Mouse (Mus musculus) ovary, postnatal 10 days (tissue): ENCODE measurements around the gene Spaca7.
"Not testable (repeated sequence)": the region's sequence is repeated elsewhere in the genome, so short reads cannot be mapped to it uniquely, and the experiment has no call there.

Experiments
- DNase-seq: peaks from one replicate; pipeline ENCODE4 v3.0.0; 2022; ENCODE audit warnings: low spot score

Spaca7 gene

DNA sequence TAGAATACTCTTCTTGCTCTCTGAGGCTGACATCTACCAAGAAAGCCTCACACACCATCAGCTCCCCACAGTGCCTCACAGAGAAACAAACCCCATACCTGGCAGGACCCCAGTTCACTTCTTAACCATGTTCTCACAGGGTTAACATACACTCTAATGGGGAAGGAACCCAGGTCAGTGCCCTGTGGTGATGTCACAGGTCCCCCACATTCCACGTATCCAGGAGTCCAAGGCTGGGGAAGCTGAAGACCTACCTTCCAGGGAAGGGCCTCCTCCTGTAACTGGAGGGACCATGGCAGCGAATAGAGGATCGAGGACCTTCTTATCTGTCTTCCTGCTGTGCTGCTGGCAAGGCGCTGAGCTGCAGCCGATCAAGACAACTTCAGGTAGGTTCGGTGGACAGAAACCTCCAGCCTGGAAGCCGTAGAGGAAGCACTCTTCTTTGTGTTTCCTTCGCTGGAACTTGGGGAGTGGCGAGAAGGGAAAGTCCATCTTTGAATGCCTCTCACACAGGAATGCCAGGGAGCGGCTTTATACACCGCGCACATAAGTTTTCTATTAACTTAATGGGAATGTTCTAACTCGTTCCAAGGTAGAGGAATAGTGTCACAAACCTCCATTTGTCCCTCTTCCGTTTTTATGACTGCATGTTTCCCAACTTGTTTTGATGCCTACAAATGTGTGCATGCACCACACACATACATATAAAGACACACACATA, at the start of gene Spaca7:
Spaca7 (plus strand) TSS at position 216 of the 721 bp plus-strand sequence.
- DNase-seq = no peak

DNA sequence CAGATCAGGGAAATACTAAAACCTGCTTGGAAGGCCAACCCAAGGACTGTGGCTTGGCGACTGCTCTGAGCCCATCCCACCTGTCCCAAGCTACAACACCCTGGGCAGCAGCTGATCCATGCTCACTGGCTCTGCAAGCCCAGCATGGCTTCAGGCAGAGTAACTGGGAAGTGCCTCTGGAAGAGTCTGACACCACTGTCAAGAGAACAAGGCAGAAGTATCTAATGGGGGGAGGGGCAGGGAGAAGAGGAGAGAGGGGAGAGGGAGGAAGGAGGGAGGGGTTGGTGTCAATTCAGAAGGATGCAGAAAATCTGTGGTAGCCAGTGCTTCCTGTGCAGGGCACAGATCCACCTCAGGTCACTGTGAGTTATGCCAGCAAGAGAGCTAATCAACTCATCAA, 48.5 kb upstream of the Spaca7 start:
- DNase-seq = no peak

DNA sequence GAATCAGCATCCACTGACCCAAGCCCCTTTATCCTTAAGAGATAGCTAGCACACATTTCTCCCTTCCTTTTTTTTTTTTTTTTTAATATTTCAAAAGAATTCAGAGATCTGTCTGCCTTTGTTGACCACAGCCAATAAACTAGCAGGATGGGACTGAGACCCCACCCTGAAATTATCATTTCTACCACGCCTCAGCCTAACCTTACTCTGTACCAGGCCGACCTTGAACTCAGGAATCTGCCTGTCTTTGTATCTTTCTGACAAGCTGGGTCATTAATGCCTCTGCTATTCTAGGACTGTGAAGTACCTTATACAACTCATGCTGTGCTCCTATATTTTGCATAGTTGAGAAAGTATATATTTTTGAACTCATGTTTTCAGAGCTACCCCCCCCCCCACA, 44.2 kb upstream of the Spaca7 start:
- no peak for DNase-seq

DNA sequence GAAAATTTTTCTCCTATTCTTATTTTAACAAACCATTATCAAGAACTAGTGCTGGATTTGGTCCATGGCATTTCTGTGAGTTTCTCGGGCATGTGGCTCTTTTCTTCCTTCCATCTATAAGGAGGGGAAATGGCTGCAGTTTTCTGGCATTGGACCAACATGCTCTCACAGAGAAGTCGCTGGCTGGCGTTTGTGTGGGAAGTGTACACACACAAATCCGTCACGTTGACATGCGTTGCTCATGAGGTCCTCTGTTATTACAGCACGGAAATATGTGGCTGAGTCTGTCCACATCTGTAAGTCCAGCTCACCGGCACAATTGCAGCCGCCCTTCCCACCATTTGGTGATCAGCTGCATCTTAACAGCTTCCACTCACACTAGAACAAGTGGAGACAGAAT, 37.2 kb upstream of the Spaca7 start:
- DNase-seq = no peak

DNA sequence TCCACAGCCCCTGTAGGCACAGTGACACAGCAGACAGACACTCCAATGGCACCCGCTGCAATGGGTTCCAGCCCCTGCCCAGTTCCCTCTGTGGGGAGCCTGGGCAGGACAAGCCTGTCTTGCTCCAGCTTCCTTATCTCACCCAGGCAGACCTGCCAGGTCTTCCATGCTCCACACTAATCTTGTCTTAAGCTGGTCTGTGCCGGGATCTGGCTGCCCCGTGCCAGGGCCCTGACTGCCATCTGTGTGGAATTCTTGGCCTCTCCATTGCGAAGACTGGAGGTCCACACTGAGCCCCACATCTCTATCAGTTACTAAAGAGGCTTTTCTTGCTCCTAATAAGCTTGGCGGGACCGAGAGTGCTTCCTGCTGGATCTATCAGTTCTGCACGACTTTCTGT, 36.5 kb upstream of the Spaca7 start:
- no peak for DNase-seq

DNA sequence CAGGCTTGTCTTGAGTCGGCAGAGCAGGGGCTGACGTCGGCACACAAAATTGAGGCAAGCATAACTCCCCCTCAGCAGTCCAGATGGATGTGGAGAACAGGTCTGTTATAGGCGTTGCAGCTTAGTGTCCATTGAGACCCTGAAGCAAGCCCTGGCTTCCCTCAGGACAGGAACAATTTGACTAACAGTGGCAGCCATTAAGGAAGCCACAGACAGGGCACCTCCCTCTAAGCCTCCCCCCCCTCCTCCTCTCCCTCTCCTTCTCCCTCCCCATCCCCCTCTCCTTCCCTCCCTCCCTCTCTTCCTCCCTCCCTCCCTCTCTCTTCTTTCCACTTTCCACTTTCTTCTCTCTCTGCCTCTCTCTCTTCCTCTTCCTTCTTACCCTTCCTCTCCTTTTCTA, 27.6 kb upstream of the Spaca7 start:
- DNase-seq = no peak

DNA sequence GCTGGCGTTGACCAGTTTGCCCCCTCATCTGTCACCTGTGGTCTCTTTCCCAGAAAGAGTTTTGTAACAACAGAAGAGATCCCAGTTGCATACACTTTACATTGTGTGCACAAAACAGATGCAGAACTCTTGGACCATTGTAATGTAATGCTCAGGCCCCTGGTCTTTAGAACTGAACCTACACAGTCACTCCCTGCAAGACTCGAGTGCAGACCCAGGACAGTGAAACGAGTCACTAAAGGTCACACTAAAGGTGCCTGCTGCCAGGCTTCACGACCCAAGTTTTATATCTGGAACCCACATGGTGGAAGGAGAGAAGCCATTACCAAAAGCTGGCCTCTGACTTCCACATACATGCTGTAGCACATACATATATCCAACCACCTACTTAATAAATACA, 27.2 kb upstream of the Spaca7 start:
- no peak for DNase-seq

DNA sequence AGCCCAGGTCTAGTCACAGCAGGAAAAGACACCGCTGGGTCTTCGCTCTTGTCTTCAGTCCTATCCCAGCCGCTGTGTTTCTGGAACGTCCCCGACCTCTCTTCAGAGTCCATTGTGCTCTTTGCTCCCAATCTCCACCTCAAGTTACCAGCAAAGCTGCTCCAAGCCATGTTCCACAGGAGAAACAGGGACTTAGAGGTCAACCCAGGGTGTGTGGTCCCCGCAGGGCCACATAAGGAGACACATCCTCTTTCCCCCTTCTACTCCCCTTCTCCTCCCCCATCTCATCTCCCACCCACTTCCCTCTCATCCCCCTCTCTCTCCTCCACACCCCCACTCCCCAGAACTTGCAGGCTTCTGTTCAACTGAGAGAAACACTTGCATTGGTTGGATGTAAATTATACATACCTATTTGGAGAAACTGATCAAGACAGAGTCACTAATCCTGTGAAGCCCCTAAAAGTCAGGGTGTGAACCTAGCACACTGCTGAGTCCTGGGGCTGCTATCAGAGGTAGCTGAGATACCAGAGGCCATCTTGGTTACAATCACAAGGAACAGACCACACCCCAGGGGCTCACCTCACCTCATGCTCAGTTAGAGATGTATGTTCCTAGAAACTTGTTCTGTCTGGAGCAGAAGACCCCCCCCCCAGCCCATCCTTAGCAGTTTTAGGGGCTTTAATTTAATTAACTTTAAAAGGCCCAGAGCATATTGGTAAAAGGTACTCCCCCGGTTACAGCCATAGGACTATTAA, 25.2 kb upstream of the Spaca7 start:
- DNase-seq = no peak

DNA sequence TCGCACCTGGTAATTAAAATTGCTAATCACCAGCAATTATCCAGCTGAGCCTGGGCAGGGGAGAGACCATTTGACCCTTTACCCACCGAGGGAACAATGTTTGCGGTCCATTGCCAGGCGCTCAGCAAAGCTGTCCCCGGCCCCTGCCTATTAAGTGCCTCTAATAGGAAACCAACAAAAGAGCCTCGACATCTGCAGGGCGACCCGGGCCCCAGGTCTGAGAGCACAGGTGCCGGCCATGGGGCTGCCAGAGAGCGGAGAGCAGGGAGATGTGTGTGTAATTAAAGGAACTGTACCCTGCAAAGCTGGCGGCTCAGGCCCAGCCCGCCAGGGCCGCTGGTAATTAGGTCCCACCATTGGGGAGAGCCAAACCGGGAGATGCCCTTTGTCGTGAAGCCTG, 24.6 kb upstream of the Spaca7 start:
- DNase-seq = no peak

DNA sequence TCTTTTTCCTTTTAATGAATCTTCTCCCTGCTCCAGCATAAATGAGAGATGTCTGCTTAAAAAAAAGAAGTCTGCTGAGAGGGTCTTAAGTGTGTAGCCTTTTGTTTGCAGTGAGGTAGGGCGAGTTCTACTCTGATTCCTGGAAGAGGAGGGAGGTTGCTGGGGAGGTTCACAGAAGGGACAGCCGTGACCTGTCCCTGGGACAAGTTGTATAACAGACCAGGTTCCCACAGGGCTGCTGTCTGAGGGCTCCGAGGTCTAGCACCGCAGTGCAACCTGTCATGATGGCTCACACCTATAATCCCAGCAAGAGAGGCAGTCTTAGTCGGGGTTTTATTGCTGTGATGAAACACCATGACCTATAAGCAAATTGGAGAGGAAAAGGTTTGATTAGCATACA, 24.1 kb upstream of the Spaca7 start:
- no peak for DNase-seq

DNA sequence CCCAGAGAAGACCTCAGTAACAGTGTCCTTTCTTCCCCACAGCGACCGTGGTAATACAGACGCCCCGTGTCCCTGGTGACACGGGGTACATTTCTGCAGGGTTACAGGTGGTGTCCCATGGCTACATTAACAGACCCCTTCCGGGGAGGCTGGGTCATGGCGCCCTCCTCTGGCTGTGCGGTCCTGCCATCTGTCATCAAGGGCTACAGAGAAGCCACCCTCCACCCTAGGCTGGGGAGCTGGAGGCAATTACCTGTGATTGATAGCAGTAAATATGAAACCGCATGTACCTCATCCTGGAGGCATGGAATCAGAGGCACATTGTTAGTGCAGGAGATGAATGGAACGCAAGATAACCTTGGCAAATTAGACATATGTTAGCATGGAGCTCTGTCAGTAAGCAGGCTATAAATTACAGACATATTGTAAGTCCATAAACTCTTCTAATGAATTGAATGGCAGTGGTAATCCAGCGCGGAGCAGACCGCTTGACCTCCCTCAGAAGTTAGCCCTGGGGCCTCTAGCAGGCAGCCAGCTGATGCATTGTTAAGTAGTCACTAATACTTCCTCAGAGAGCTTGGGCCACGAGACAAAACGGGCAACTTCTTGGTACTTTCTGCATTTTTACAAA, 17.2 kb upstream of the Spaca7 start:
- no peak for DNase-seq

DNA sequence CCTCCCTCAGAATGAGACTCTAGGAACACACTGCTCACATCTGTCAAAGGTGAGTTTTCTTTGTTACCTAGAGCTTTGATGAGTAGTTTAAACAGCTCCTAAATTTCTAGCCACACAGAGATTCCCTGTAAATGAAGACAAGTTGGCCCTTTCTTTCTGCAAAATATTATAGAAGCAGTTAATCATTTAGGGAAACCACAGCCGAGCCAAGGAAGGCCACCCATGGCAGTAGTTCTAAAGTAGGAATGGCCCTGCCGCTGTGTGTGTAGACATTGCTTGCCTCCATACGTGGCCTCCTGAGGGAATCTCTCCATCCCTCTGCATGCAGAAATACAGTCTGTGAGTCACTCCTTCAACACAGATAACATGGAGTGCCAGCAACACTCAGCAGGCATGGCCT, 14.0 kb upstream of the Spaca7 start:
- no peak for DNase-seq

DNA sequence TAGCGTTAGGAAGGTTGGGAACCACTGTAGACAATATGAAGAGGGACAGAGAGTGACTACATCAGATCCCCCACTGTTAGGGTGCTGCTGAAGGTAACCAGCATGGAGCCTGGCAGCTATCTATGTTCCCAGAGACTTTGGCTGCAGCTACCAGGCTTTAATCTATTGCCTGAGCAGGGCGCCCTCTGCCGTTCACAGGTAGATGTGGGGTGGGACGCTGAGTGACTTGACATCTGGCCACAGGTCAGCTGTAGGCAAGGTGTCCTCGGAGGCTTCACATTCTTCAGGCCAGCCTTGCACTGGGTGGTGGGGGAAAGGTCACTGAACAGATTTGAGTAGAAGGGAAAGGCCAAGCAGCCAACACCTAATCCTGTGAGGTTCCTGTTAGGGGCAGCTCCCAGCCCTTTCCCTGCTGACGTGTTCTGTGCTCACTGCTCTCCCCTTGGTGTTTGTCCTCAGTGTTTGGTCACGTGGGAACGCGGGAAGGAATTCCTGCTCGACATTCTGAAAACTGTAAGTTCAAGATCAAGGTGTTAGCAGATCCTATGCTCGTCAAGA, 11.3 kb upstream of the Spaca7 start:
- DNase-seq = peak; percentile 17

DNA sequence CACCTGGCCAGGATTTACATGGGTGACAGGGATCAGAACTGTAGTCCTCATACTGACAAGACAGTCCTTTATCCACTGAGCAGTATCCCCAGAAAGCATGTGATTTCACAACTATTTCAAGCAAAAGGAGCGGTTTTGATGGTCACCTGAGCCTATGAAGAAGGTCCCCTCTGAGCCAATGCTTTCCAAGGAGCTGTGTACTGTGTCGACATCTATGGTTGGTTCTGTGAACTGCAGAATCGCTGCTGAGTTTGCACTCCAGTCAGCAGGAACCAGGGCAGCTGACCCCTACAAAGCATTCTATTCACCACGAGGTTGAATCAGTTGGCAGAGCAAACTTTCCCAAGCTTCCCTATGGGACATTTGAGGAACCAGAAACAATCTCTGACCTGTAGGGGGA, 8.5 kb upstream of the Spaca7 start:
- no peak for DNase-seq

DNA sequence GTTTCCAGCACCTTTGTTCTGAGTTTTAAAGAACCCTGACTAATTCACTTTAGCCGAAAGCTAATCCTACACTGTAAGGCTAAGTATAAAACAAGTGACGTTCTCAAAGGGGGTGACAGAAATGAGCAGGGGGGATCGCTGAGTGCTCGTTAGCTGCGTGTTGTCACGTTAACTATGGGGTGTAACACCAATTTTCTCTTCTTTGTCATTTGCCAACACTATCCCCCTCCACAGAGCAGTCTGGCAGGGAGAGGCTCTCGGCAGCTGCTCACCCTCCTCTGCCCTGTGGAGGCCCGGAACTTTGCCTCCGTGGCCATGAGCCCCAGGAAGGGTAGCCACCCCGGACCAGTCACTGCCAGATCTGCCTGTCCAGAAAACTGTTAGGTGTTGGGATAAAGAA, 7.3 kb upstream of the Spaca7 start:
- DNase-seq = no peak

DNA sequence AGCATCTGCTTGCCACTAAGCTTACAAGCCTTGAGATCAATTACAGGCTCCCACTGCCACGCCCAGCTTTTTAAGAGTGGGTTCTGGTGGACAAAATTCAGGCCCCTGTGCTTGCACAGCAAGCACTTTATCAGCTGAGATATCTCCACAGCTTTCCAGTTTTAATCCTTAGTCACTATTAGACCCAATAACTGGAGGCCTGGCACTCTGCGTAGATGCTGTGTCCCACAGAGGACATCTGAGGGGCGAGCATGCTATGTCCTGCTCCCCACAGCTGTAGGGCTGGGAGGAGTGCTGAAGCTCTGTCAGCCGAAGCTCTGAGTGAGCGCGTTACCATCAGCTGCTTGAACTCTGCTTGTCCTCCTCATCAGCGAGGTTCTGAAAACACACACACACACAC, 6.3 kb upstream of the Spaca7 start:
- DNase-seq = no peak

DNA sequence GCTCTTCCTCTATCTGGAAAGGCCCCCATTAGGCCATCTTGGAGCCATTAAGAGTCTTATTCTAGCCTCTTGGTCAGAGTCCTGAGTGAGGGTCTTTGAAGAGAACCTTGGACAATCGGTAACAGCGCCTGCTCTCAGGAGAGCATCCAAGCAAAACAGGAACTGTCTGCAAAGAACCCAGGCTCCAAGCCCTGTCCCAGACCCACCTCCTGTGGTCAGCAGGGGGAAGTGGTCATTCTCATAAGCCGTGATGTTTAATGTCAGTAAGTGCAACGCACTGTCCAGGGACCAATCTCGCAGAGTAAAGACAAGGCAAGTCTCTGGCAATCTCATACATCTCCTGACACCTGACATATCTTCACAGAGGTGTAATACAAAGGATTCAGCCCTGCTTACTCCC, 3.2 kb downstream of the Spaca7 start:
- DNase-seq = no peak

DNA sequence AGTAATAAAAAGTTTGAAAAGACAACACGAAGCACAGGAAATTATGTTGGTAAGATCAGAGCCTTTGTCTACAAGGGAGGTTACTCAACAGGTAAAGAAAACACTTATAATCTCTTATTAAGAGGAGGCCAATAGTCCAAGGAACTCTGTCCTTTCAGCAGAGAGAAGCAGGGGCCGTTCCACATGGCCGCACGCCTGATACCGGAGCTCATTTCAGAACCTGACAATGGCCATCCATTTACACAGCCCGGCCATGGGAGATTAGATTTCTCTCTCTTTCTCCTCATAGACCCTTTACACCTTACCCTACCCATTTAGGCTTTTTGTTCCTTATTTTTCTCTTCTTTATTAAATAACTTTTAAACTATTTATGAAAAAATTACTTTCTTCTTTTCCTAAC, 3.9 kb downstream of the Spaca7 start:
- DNase-seq = no peak

DNA sequence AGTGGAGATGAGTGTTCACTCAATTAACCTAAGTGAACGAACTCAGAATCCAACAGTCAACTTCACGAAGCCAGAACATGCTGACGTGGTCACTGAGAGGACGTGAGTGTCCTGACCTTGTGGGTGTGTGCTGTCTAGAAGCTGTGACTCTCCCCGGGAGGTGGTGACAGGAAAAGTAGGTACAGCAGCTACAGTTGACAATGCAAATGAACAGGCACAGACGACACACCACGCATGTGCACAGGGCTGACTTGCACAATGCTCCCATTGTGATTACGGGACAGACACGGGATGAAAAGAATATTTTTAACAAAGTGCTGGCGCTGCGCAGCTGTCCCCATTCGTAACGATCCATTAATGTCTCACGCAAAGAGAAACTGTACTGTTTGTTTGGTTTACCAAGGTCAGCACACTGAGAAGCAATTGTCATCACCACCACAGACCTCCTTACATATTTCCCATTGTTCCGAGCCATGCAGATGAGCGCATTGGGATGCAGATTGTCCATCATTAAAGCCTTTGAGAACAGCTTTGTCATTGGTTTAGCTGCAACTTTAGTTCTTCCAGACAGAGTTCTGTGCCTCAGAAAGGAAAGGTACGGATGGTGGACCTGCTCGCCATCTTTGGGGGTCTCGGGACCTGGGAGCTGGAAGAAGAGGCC, 6.6 kb downstream of the Spaca7 start:
- DNase-seq = not testable (repeated sequence)

DNA sequence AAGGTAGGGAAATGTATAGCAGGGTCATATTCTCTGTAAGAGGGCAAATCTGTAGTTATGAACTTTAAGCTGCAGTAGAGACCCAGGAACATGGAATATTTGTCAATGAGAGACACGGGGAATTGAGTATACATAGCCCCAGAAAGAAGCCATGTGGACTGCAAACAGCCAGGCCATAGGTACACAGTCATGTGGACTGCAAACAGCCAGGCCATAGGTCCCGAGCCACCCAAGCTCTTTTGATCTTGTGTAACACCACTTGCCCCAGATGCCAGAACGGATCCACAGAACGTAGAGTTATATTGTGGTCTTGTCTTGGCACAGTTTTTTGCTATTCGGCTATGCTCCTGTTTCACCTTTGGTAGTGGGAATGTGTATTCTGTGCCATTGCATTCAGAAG, 11.0 kb downstream of the Spaca7 start:
- DNase-seq = no peak

DNA sequence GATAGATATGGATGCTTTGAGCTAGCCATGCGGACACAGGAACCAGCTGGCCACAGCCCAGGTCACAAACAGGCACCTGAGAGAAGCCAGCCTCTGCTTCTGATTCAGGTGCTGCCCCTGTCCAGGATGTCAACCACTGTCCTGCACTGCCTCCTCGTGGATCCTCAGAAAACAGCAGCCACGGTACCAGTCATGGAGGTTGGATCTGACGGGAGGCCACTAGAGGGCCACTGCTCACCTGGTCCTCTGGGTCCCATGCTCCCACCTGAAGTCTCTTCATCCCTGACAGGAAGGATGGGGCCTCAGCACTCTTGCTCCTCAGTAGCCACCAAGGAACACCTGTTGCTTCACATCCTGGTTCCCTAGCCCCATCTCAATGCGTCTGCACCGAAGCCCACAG, 34.4 kb downstream of the Spaca7 start:
- peak; percentile 52 for DNase-seq

DNA sequence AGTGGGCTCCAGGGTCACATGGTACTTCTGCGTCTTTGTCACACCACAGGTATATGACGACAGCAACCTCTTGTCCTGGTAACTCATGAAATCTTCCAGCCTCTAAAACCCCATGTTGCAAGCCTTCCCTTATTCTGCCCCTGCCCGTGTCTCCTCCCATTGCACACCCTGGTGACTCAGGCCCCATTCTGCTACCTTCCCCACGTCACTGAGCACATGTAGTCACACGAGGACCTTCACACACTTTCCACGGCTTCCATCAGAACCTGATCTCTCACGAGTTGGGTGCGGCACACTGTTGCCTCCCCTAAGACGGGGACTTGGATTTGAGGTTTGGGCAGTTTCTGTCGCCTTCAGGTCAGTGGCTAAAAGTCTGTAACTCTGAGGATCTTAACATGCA, 36.0 kb downstream of the Spaca7 start:
- DNase-seq = no peak
